8 mouse cellular contexts compared by ENCODE assay signal in the genomic region with DNA sequence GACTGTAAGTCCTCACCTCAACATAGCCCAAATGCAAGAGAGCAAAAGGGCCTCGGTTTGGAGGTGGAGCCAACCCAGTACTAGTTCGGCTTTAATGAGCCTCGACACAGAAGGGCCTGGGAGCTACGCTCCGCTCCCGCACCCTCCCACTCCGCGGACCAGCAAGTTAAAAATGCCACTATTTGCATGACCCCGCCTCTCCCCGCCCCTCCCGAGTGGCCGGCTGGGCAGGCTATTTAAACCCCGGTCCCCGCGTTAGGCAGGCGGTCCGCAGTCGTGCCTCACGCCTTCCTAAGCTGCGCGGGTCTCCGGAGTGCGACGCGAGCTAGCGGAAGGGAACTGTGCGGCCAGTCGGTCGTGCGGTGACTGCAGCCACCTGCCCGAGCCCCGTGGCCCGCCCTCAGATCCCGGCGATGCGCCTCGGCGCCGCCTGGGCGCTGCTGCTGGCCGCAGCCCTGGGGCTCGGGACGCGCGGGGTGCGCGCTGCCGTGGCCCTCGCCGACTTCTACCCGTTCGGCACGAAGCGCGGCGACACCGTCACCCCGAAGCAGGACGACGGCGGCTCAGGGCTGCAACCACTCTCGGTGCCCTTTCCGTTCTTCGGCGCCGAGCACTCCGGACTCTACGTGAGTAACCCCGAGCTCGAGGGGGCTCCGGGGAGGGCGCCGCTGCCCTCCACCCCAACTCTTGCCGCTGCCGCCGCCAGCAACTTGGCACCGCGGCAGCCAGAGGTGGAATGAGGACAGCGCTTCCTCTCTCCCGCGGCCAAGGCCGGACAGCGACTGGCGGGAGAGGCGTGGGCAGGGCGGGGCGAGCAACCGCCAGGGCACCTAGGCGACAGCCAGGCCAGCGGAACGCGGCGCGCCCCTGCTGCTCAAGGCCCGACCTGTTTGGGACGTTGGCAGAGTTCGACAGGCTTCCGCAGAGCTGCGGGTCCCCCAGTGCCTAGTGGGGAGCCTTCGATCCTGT. TPM values are rescaled to one million over a fixed set of nuclear protein-coding genes. Genes with fewer than 3 reads are reported as not detected.
A peak's percentile ranks its signal among the peaks of the same experiment; 100 is the strongest.
DNase-seq lines count a peak whose midpoint lies in the region; ATAC-seq and TF ChIP-seq lines count a peak whose summit lies in the region.

Sned1 (plus strand) TSS at position 266 of the 969 bp plus-strand sequence.

- no peak for TF ChIP-seq POLR2A in thymus, adult 2 months (IDR thresholded peaks at IDR 0.05; ENCODE audit: control insufficient read depth, extremely low read depth, insufficient read depth, low read length, poor library complexity)

- no peak for TF ChIP-seq CTCF in thymus, adult 2 months (IDR thresholded peaks at IDR 0.05; ENCODE audit: borderline replicate concordance, control insufficient read depth, extremely low read depth, insufficient read depth, low read length, poor library complexity)

- no peaks in the 10 kb centered on the region for H3K36me3 ChIP-seq in thymus, adult 2 months (ENCODE audit: control insufficient read depth, insufficient read depth, low read length)
- H3K36me3 ChIP-seq in embryonic facial prominence, embryonic 15.5 days, result no peaks in the 10 kb centered on the region
- peaks cover 19% of the 10 kb centered on the region for H3K36me3 ChIP-seq in limb, embryonic 12.5 days
- no peaks in the 10 kb centered on the region for H3K36me3 ChIP-seq in midbrain, embryonic 14.5 days (ENCODE audit: control insufficient read depth, insufficient read depth, low read length)

- no peak within 1 kb of the TSS for H3K27ac ChIP-seq in thymus, adult 2 months (ENCODE audit: control insufficient read depth, insufficient read depth, low read length)
- H3K27ac ChIP-seq in embryonic facial prominence, embryonic 15.5 days (replicated peaks), result peak within 1 kb of the TSS; percentile 65
- peak within 1 kb of the TSS; percentile 72 for H3K27ac ChIP-seq in limb, embryonic 12.5 days
- H3K27ac ChIP-seq in midbrain, embryonic 14.5 days (replicated peaks; ENCODE audit: low read depth, low read length), result no peak within 1 kb of the TSS

- peak; percentile 90 for ATAC-seq in embryonic facial prominence, embryonic 15.5 days (ENCODE audit: insufficient number of reproducible peaks, low FRiP score, low TSS enrichment, low read depth)
- peak; percentile 86 for ATAC-seq in limb, embryonic 12.5 days (ENCODE audit: insufficient number of reproducible peaks, insufficient read depth, low FRiP score, low TSS enrichment, low read depth)
- peak; percentile 79 for ATAC-seq in midbrain, embryonic 14.5 days (ENCODE audit: low FRiP score, low TSS enrichment)

- H3K4me3 ChIP-seq in thymus, adult 2 months (ENCODE audit: control insufficient read depth, insufficient read depth, low read length), result peak within 1 kb of the TSS; percentile 9; the same call in 1 of the 2 replicates
- peak within 1 kb of the TSS; percentile 57 for H3K4me3 ChIP-seq in embryonic facial prominence, embryonic 15.5 days (replicated peaks)
- H3K4me3 ChIP-seq in limb, embryonic 12.5 days (replicated peaks), result peak within 1 kb of the TSS; percentile 74
- peak within 1 kb of the TSS; percentile 55 for H3K4me3 ChIP-seq in midbrain, embryonic 14.5 days (replicated peaks; ENCODE audit: low read depth, low read length)

- DNase-seq in thymus, adult 2 months, result no peak
- DNase-seq in thymus, postnatal 0 days (ENCODE audit: low spot score), result no peak
- peak; percentile 93 to 94 for DNase-seq in heart, adult 9 months (ENCODE audit: low spot score in 2 of 2)
- DNase-seq in kidney, adult 9 months, result peak; percentile 94
- DNase-seq in midbrain, embryonic 14.5 days, result peak; percentile 80
- peak; percentile 14 for DNase-seq in spleen, adult 12 weeks (ENCODE audit: low spot score)

- no peaks in the 10 kb centered on the region for H3K4me1 ChIP-seq in thymus, adult 2 months (replicated peaks; ENCODE audit: control insufficient read depth, insufficient read depth, low read length)
- H3K4me1 ChIP-seq in embryonic facial prominence, embryonic 15.5 days, result peaks cover 49% of the 10 kb centered on the region
- peaks cover 81% of the 10 kb centered on the region for H3K4me1 ChIP-seq in limb, embryonic 12.5 days (replicated peaks)
- peaks cover 4% of the 10 kb centered on the region; the same call in 1 of the 2 replicates for H3K4me1 ChIP-seq in midbrain, embryonic 14.5 days (ENCODE audit: control insufficient read depth, insufficient read depth, low read length)

- peak within 1 kb of the TSS; percentile 95 for H3K4me2 ChIP-seq in embryonic facial prominence, embryonic 15.5 days (replicated peaks)
- peak within 1 kb of the TSS; percentile 95 for H3K4me2 ChIP-seq in limb, embryonic 12.5 days
- H3K4me2 ChIP-seq in midbrain, embryonic 14.5 days (ENCODE audit: low read length), result peak within 1 kb of the TSS; percentile 100

- peak within 1 kb of the TSS; percentile 47 for H3K9ac ChIP-seq in embryonic facial prominence, embryonic 15.5 days
- peak within 1 kb of the TSS; percentile 81 for H3K9ac ChIP-seq in limb, embryonic 12.5 days (replicated peaks)
- H3K9ac ChIP-seq in midbrain, embryonic 14.5 days (replicated peaks; ENCODE audit: low read length), result peak within 1 kb of the TSS; percentile 59

- no peaks in the 10 kb centered on the region for H3K9me3 ChIP-seq in embryonic facial prominence, embryonic 15.5 days (replicated peaks)
- no peaks in the 10 kb centered on the region for H3K9me3 ChIP-seq in limb, embryonic 12.5 days
- H3K9me3 ChIP-seq in midbrain, embryonic 14.5 days (ENCODE audit: control insufficient read depth, low read length), result no peaks in the 10 kb centered on the region

- peaks cover 3% of the 10 kb centered on the region; the same call in 1 of the 2 replicates for H3K27me3 ChIP-seq in thymus, adult 2 months (ENCODE audit: control insufficient read depth, insufficient read depth, low read length)
- H3K27me3 ChIP-seq in embryonic facial prominence, embryonic 15.5 days, result peaks cover 15% of the 10 kb centered on the region; the same call in 1 of the 2 replicates
- H3K27me3 ChIP-seq in limb, embryonic 12.5 days, result peaks cover 19% of the 10 kb centered on the region
- H3K27me3 ChIP-seq in midbrain, embryonic 14.5 days (ENCODE audit: control insufficient read depth, insufficient read depth, low read length), result peaks cover 24% of the 10 kb centered on the region; the same call in 1 of the 2 replicates

- 2% methylated on average over 100 of the region's 100 CpGs for WGBS in thymus, adult 2 months
- WGBS in embryonic facial prominence, embryonic 15.5 days, result under 1% methylated on average over 100 of the region's 100 CpGs
- under 1% methylated on average over 100 of the region's 100 CpGs for WGBS in limb, embryonic 12.5 days
- under 1% methylated on average over 99 of the region's 100 CpGs for WGBS in midbrain, embryonic 14.5 days

RNA-seq across cellular contexts. Expression of gene Sned1, which starts in this region (rescaled TPM):
- polyA plus RNA-seq in thymus, adult 2 months (2012; rRNA removed), result 3.1 and 3.8 TPM in 2 replicates
- 0.57 and 0.78 TPM in 2 replicates for polyA plus RNA-seq in thymus, postnatal 0 days (2015; fragmentation: Nextera tagmentation; extraction: Ambion mirVana)
- 14.4 and 16.0 TPM in 2 replicates for polyA plus RNA-seq in embryonic facial prominence, embryonic 15.5 days (2015; fragmentation: Nextera tagmentation; extraction: Ambion mirVana)
- polyA plus RNA-seq in limb, embryonic 12.5 days (2016; fragmentation: Nextera tagmentation; extraction: Ambion mirVana), result 39.5 and 45.7 TPM in 2 replicates
- 3.0 and 7.2 TPM in 2 replicates for polyA plus RNA-seq in midbrain, embryonic 14.5 days (2014; fragmentation: Nextera tagmentation; extraction: Ambion mirVana)

Comparison
In these comparisons a context has a peak if more than half of its experiments do, and no peak if none do; other contexts are left out.
1. DNase-seq: peak in heart, adult 9 months (2 of 2), kidney, adult 9 months (single experiment), midbrain, embryonic 14.5 days (single experiment) and spleen, adult 12 weeks (single experiment); none in thymus, adult 2 months (single experiment) and thymus, postnatal 0 days (single experiment).
2. H3K27ac ChIP-seq: peak in embryonic facial prominence, embryonic 15.5 days (single experiment) and limb, embryonic 12.5 days (single experiment); none in thymus, adult 2 months (single experiment) and midbrain, embryonic 14.5 days (single experiment).
3. H3K4me3 ChIP-seq: peak in every context shown above with its lines; median percentile 74 in limb, embryonic 12.5 days; 57 in embryonic facial prominence, embryonic 15.5 days; 55 in midbrain, embryonic 14.5 days; 9 in thymus, adult 2 months.
4. Peak in every context shown above with its lines, with median percentiles within 50 percentile points of each other: ATAC-seq, H3K4me2 ChIP-seq and H3K9ac ChIP-seq.